Mouse (Mus musculus) layer of hippocampus, adult 8-10 months (tissue): Measurements from ENCODE around the gene Kctd19. TPM values are rescaled to one million over a fixed set of nuclear protein-coding genes. Genes with fewer than 3 reads are reported as not detected.
A peak's percentile ranks its signal among the peaks of the same experiment; 100 is the strongest.

ENCODE experiments used
- DNase-seq, 2 experiments: peaks; one replicate each; pipeline ENCODE4 v3.0.0; 2022; ENCODE audit warnings: low spot score in 2 of 2
- total RNA-seq, 4 experiments: library from RNA; stranded (reverse); gene quantifications; 2 replicates each; pipeline ENCODE4 v1.2.4; 2022

The Kctd19 gene
- total RNA-seq, 4 experiments from 2014 or later, result not detected

DNA sequence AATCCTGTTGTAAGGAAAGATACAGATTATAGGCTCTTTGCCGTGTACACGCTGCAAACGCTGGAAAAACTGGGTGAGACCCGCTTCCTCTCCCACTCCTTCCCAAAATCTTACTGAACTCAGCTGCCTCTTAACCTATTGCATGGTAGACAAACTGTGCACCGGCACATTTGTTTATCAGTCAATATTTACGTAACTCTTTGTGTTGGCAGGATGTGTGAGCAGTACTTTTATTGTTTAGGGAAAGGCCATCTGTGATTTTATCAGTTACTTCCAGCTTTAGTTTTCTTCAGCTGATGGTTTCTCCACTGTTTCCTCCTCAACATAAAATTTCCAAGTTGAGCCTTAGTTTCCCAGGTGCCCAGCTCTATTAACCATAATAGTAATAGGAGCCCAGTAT is 13.6 kb upstream of the Kctd19 start:
- DNase-seq, result no peak

DNA sequence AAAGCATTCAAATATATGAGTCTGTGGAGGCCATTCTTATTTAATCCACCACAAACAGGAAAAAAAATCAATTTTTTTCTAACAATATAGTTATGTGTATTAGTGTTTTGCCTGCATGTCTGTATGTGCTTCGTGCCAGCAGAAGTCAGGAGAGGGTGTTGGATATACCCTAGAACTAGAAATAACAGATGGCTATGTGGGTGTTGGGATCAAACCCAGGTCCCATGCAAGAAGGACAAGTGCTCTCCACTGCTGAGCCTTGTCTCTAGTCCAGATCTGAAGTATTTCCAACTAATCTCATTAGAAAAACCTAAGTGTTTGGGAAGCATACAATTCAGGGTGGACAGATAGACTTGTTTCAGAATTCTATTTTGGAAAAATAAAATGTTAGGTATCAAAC is 8.7 kb upstream of the Kctd19 start:
- no peak for DNase-seq

DNA sequence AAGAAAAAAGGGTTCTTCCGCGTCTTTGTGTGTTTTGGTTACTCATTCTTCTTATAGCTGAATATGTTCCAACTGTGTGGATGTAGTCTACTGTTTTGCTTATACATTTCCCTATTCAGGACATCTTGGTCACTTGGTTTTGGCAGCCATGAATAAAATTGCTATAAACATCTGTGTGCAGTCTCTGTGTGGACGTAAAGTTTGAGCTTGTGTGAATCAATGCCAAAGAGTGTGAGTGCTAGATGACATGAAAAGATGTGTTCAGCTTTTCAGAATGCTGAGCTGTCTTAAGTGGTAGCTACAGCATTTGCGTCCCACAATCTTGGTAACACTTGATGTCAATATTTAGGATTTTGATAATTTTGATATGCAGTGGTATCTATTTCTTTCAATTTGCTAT is 6.5 kb upstream of the Kctd19 start:
- no peak for DNase-seq

DNA sequence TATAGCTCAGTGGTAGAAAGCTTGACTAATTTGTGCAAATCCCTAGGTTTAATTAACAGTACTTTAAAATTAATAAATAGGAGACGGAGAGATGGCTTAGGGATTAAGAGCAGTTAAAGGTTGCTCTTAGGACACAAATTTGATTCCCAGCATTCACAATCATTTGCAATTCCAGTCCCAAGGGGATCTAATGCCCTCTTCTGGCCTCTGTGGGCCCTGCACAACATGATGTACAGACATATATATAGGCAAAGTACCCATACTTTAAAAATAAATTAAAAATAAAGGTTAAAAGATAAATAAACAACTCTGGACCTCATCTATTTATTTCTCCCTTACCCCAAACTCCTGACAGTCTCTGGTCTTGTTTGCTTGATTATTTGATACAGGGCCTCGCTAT is 5.7 kb upstream of the Kctd19 start:
- DNase-seq, result no peak

DNA sequence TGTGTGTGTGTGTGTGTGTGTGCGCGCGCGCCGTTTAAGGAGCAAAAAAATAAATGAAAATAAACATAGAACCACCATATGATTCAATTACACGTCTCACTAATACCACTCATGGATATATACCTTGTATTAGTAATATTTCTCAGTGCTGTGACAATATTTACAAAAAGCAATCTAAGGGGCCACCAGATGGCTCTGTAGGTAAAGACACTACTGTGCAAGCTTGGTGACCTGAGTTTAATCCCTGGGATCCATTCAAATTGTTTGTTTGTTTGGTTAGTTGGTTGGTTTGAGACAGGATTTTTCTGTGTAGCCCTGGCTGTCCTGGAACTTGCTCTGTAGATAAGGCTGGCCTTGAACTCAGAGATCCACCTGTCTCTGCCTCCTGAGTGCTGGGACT is 3.4 kb downstream of the Kctd19 start:
- no peak for DNase-seq

DNA sequence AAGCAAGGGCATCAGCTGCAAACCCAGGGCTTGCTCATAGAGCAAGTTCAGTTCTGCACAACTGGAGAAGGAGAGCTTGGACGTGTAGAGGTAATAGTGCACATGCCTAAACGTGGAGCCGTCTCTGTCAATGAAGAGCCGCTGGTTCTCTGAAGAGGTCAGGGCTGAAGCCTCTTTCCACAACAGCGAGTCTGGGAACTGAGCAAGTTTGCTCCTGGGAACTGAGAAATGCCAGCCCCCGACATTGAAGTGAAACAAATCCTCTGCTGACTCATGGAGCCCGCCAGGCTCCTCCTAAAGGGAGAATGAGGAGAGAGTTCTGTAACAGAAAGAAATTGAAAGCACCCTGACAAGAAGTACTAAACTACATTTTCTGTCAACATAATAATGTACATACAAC is 5.0 kb downstream of the Kctd19 start:
- DNase-seq, result no peak

DNA sequence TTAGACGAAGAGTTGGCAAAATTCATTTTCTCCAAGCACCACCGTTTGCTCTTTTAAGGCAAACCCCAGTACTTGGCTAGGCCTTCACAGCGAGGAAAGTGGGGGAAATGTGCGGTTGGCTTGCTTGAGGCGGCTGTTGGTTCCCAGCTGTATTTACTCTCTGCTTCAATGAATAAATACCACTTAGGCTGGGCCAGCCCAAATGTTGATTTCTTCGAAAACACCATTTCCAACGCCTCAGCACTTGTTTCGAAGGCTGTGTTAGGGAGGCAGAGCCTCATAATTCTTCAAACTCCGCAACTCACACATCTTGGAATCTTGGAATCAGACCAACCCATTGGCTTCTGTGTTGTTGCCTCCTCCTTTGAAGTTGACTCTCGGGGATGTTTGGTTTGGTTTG is 6.9 kb downstream of the Kctd19 start:
- DNase-seq, result peak in 1 of 2 experiments; percentile 34

DNA sequence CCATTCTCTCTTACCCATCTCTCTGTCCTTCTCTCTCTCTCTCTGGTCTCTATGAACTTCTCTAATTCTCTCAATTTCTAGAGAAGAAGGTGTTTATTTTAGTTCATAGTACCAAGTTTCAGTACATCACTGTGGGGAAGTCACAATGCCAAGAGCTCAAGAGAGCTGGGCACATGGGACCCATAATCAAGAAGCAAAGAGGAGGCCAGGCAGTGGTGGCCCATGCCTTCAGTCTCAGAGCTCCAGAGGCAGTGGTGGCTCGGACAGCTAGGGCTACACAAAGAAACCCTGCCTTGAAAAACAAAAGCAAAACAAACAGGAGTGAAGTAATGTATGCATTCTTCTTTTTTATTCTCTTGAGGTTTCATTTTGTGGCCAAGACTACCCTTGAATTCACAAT is 8.8 kb downstream of the Kctd19 start:
- DNase-seq, result no peak

DNA sequence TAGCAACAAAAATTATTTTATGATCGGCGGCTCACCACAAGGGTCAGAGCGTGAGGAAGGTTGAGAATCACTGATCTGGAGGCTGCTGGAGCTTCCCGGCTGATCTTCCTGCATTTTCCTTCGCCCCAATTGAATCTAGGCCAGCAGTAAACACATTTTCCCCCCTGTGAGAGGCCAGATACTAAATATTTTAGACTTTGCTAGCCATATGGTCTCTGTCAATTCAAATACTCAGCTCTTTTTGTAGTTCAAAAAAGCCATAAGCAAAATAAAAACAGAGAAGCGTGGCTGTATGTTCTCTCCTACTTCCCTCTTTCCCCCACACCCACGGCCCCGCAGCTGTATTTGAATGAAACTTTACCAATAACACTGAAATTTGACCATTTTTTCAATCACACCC is 9.8 kb downstream of the Kctd19 start:
- DNase-seq, result no peak

DNA sequence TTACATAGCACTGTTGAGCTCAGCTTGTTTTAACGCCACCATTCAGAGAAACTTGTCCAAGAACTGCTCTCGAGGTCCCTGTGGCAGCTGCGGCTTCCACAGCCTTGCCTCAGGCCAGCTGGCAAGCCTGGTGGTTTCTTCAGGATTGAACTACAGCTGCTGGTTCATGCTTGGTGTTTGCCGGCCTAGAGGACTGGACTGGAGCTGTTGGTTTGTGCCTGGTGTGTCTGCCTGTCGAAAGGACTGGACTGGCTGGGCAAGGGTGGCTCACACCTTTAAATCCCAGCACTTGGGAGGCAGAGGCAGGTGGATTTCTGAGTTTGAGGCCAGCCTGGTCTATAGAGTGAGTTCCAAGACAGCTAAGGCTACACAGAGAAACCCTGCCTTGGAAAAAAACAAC is 13.3 kb downstream of the Kctd19 start:
- no peak for DNase-seq

DNA sequence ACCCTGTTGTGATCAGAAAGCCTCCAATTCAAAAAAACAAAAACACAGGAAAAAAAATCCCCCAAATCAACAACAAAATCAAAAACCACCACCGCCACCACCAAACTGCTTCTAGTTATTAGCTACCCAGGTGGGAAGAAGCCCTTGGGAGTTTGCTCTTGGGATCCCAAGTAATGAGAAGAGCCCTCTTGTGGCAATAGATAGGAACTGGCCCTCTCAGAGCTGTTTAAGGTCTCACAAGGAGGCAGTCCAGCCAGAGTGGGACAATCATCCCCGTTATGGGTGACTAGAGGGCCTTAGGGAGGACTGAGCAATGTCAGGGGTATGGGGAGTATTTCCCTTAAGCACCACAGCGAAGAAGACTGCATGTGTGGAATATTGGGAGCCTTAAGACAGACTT is 15.6 kb downstream of the Kctd19 start:
- peak; percentile 25 to 29 for DNase-seq

DNA sequence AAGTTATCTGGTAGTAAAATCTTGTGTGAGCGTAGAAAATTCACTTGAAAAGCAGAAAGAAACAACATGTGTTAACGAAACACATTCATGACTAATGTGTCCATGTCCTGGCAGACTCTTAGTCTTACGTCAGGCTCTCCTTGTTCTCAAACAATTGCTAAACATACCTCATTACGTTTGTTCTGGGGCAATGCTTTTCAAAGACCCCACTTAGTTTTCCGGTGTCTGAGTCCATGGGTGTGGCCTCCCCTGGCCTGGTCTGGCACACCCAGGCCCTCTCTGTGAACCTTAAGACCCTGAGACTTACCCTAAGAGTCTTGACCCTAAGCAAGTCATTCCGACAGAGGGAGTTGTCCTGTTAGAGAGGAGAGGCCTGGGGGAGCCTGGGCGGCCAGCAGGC is 19.4 kb downstream of the Kctd19 start:
- DNase-seq, result no peak

DNA sequence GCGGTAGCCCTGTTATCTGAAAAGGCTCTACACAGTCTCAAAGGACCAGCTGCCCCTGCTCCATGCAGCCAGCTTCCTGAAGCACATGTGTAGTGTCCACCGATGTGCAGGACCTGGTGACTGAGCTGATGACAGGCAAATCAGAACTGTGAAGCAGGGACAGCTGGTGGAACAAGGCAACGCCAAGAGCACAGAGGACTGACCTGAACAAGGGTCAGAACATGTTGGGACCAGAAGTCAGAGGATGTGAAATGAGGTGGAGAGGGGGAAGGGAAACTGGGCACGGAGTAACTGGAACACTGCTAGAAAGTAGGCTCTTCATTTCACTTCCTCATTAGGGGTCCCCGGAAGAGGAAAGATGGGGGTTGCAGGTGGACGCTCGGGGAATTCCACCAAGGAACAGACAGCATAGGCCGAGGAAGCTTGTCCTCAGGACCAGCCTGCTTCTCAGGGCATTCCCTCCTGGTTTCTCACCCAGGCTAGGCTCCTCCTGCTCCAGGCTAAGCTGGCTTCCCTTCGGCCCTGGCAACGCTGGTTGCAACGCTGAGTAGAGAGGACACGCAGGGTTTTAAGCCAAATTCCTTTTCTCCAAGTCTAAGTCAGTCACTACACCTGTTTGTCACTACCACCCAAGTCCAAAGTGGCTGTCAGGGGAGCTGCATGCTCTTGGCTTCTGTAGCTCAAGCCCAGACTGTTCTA is 20.1 kb downstream of the Kctd19 start:
- DNase-seq, result no peak

DNA sequence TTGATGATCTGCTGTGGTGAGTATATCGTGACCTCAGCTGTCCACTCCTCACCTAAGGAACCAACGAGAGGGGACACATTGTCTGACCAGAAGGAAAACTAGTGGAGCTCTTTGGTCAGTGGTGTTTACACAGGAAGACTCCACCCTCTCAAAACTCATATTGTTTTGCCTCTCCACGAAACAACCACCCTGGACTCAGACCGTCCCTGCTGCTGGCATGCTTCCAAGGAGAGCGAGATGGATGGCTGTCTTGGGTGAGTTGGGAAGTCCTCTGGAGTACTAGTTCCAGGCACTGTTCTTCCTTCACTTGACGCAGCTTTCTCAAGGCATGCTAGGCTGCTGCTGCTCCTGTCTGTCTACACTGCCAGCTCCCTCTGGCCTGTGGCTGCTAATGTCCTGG is 24.2 kb downstream of the Kctd19 start:
- DNase-seq, result no peak

DNA sequence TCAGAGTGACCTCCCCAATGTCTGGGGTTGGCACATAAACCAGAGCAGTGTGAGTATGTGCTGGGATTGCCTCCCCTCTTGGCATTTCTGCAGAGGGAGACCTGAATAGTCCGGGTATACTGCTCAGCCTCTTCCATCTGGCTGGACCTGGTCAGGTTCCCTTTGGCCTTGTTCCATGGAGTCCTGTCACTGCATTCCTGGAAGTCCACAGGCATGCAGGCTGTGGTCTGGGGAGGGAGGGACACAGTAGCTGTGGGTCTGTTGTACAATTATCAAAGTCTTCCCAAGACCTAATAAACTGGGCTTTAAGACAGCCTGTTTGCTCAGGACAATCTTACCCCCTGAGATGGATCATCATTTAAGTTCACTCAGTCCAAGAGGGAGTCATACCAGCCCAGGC is 26.2 kb downstream of the Kctd19 start:
- DNase-seq, result no peak

DNA sequence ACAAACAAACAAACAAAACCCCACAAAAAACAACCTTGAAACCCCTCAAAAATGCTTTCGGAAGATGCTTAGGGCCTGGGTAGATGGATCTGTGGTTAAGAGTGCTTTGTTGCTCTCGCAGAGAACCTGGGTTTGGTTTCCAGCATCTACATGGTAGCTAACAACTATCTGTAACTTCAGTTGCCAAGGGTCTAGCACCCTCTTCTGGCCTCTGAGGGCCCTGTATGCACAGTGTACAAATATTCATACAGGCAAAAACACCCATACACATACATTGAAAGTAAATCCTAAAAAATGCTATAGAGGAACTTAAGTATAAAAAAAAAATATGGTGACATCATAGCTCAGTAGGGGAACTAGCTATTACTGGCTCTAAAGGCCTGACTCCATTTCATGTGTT is 29.2 kb downstream of the Kctd19 start:
- DNase-seq, result no peak

DNA sequence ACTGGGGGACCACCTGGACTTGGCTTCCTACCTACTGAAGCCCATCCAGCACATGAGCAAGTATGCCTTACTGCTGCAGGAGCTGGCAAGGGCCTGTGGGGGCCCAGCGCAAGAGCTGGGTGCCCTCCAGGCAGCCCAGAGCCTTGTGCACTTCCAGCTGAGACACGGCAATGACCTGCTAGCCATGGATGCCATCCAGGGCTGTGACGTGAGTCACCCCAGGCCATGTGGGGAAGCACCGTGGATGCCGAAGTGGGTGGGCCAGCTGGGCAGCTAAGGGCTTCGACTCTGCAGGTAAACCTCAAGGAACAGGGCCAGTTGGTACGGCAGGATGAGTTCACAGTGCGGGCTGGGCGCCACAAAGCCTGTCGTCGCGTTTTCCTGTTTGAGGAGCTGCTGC is 33.0 kb downstream of the Kctd19 start:
- DNase-seq, result no peak

DNA sequence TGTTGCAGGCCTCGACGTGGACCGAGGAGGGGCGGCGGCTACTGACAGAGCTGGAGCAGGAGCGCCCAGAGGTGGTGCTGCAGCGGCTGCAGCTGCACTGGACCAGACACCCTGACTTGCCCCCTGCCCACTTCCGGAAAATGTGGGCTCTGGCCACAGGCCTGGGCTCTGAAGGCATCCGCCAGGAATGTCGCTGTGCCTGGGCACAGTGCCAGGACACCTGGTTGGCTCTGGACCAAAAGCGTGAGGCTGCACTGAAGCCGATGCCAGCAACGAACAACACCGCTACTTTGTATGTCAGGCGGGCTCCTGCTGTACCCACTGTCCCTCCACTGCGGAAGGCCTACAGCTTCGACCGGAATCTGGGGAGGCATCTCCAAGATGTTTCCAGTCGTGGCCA is 34.6 kb downstream of the Kctd19 start:
- DNase-seq, result no peak

DNA sequence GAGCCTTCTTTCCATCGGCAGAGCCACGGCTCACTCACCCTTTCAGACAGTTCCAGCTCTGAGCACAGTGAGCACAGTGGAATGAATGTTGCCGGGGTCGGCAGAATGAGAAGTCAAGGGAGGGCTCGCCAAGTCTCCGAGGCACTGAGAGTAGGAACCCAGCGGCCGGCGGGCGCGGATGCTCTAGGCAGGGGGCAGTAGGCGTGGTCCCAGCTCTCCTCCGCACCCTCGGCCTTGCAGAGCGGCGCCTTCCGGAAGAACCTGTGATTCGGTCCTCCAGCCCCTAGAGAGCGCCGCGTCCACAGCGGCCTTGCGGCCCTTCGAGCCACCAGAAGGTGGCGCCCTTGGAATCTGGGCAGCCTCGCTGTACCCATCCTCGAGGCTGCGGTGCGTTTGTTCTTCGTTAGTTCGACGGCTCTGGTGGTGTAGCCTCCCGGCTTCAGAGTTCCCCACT is 38.8 kb downstream of the Kctd19 start:
- DNase-seq, result no peak

DNA sequence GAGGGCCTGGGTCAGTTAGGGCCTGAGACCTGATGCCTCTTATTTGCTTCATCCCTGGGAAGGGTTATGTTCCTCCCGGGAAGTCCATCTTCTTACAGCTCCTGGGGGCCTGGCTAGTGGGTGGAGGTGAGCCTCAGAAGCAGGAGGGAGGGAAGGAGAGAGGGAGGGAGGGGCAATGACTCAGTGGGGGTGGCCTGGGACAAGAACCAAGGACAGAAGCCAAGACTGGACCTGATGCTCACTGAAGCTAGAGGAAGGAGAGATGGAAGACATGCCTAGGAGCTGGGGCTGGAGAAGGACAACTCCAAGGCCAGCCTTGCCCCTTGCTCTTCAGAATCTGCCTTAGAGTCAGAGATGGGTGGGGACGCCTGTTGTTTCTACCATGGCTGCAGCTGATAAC is 40.3 kb downstream of the Kctd19 start, which contains the start of gene Plekhg4:
TSS of gene Plekhg4 (plus strand) at position 243 of the 400 bp plus-strand sequence.
- no peak for DNase-seq

DNA sequence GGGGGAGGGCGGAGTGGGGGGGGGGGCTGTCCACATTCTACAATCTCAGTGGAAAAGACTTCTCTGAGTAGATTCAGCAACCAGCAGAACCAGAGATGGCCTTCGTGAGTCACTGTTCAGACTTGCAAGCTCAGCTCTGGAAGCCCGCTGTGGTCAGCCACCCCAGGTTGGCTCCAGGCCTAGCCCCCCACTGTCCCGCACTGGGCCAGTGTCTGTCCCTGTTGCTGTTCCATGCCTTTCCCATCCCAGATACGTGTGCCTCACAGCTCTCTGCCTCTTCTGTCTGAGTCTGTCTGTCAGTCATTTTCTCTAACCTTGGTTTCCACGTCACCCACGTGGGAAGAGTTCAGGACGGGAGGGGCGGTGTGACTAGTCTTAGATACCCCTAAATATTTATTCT is 40.8 kb downstream of the Kctd19 start:
- no peak for DNase-seq

DNA sequence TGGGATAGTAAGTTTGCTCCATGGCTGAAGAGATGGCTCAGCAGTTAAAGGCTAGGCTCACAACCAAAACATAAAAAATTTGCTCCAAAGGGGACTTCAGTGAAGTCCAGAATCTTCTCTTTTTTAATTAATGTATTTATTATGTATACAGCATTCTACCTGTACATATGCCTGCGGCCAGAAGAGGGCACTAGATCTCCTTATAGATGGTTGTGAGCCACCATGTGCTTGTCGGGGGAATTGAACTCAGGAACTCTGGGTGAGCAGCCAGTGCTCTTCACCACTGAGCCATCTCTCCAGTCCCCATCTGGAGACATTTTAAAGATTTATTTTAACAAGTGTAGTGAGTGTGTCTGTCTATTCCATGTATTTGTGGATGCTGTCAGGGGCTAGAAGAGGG is 46.2 kb downstream of the Kctd19 start:
- no peak for DNase-seq

DNA sequence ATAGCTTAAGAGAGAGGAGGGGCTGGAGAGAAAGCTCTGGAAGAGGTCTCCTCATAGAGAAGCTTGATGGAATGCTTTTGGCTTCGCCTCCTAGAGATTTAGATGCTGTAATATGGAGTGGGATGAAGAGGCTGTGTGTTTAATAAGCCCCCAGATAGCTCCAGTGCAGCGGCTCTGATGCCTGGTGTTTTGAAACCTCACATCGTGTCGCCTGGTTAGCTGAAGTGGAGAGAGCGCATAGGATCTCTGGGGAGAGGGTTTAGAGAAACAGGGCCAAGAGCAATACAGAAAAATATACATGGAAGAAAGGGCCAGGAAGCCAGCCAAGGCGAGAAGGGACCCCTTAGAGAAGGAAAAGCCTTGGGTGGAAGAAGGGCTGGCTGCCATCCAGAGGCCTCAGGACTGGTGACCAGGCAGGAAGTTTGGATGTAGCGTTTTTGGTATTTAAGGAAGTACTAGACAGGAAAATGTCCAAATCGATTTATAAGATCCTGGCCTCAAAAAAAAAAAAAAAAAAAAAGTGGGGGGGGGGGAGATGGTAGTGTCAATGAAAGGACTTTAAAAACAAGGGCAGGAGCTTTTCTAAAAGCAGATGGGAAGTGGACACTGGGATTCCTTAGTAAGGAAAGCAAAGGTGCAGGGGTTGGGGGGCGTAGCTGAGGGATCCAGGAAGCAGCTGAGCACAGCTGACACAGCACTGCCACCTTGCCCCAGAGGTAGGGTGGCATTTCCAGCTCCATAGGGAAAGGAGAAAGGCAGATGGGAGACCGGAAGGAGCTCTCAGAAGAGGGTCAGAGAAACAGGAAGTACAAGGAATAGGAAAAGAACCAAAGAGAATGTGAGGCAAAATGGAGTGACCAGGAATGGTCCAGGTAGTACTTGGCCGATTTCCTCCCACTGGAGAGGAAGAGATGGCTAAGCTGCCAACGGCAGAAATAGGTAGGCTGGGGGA is 51.3 kb downstream of the Kctd19 start:
- DNase-seq, result no peak
